Mouse (Mus musculus) heart, embryonic 13.5 days (tissue): ENCODE results near the gene Tab2. TPM values are rescaled to one million over a fixed set of nuclear protein-coding genes. Genes with fewer than 3 reads are reported as not detected.

ENCODE experiments used
- ATAC-seq: fragments of 200-750 bp; cut with Nextera tagmentation; 2 replicates; pipeline ENCODE4 v1.8.0; 2017; ENCODE audit warnings: moderate TSS enrichment; ENCODE audit not compliant: insufficient number of reproducible peaks, low FRiP score, low TSS enrichment; ENCODE audit errors: extremely low read depth
- H3K27ac ChIP-seq: fragments of 300-500 bp; sonication (generic); replicated peaks from 2 replicates; pipeline ENCODE4 v1.5.1; 2015; ENCODE audit warnings: moderate library complexity, mild to moderate bottlenecking, inconsistent platforms
- H3K27me3 ChIP-seq: fragments of 300-500 bp; sonication (generic); replicated peaks from 2 replicates; pipeline ENCODE4 v1.6.1; 2015; ENCODE audit warnings: mild to moderate bottlenecking, inconsistent platforms
- H3K36me3 ChIP-seq: fragments of 300-500 bp; sonication (generic); 2 replicates; pipeline ENCODE4 v1.6.1; 2015; ENCODE audit warnings: mild to moderate bottlenecking, inconsistent platforms
- H3K4me1 ChIP-seq: fragments of 300-500 bp; sonication (generic); 2 replicates; pipeline ENCODE4 v1.6.1; 2015; ENCODE audit warnings: inconsistent platforms
- H3K4me2 ChIP-seq: fragments of 300-500 bp; sonication (generic); 2 replicates; pipeline ENCODE4 v1.6.1; 2015; ENCODE audit warnings: inconsistent platforms, mild to moderate bottlenecking, moderate library complexity
- H3K4me3 ChIP-seq: fragments of 300-500 bp; sonication (generic); 2 replicates; pipeline ENCODE4 v1.5.1; 2015; ENCODE audit warnings: moderate library complexity, mild to moderate bottlenecking, inconsistent platforms
- H3K9ac ChIP-seq: fragments of 300-500 bp; sonication (generic); 2 replicates; pipeline ENCODE4 v1.6.1; 2015; ENCODE audit warnings: inconsistent platforms, mild to moderate bottlenecking, moderate library complexity
- H3K9me3 ChIP-seq: fragments of 300-500 bp; sonication (generic); 2 replicates; pipeline ENCODE4 v1.6.1; 2016; ENCODE audit warnings: inconsistent platforms
- WGBS: fragments of 180-500 bp; shearing (Covaris S2); methylation state at CpG from one replicate; pipeline ENCODE4 v1.1.7; 2015; ENCODE audit warnings: mixed read lengths; 5-methylcytosine and 5-hydroxymethylcytosine counted together
- polyA plus RNA-seq: library from polyadenylated mRNA; unstranded; fragments of >200 nt; fragmentation: Nextera tagmentation; extraction: Ambion mirVana; gene quantifications from 2 replicates; pipeline ENCODE4 v1.2.1, GENCODE M21; 2015

Gene Tab2
- polyA plus RNA-seq, 1 experiment from 2014 or later: 17.2 TPM

- no peaks in the 10 kb centered on the region for H3K27me3 ChIP-seq
- H3K9ac ChIP-seq: peak overlapping the region; percentile 37; the same call in 1 of the 2 replicates
- no peak overlapping the region for H3K4me3 ChIP-seq
- peaks cover 26% of the 10 kb centered on the region for H3K4me1 ChIP-seq
- H3K9me3 ChIP-seq: no peaks in the 10 kb centered on the region
- 12% methylated on average over 3 of the region's 3 CpGs for WGBS
- peak overlapping the region; percentile 53 for H3K27ac ChIP-seq
- peak overlapping the region; percentile 18; the same call in 1 of the 2 replicates for H3K4me2 ChIP-seq
- H3K36me3 ChIP-seq: peaks cover 10% of the 10 kb centered on the region
- no peak for ATAC-seq
These were observed 13.0 kb downstream of the Tab2 start for GRCm38 (mm10) chr10:7943006-7943405.

GRCm38 (mm10) chr10:7936556-7937192, 19.4 kb downstream of the Tab2 start:
- no peaks in the 10 kb centered on the region for H3K27me3 ChIP-seq
- peaks cover 36% of the 10 kb centered on the region for H3K4me1 ChIP-seq
- H3K4me3 ChIP-seq: no peak overlapping the region
- no peak overlapping the region for H3K9ac ChIP-seq
- ATAC-seq: no peak
- 81% methylated on average over 6 of the region's 6 CpGs for WGBS
- H3K9me3 ChIP-seq: no peaks in the 10 kb centered on the region
- no peak overlapping the region for H3K4me2 ChIP-seq
- no peak overlapping the region for H3K27ac ChIP-seq
- peaks cover 10% of the 10 kb centered on the region for H3K36me3 ChIP-seq

- Histone ChIP-seq H3K9me3 (no peaks in the 10 kb centered on the region), H3K4me1 (peaks cover 36% of the 10 kb centered on the region), H3K27me3 (no peaks in the 10 kb centered on the region), H3K36me3 (peaks cover 7% of the 10 kb centered on the region; the same call in 1 of the 2 replicates), H3K4me2 (no peak overlapping the region), H3K27ac (no peak overlapping the region), H3K9ac (no peak overlapping the region), H3K4me3 (no peak overlapping the region)
- WGBS: 89% methylated on average over 2 of the region's 2 CpGs
- ATAC-seq: no peak
These were observed 23.1 kb downstream of the Tab2 start for GRCm38 (mm10) chr10:7932958-7933357.

GRCm38 (mm10) chr10:7928996-7929395, 27.0 kb downstream of the Tab2 start:
- Histone ChIP-seq H3K36me3 (peaks cover 19% of the 10 kb centered on the region), H3K9me3 (no peaks in the 10 kb centered on the region), H3K27me3 (no peaks in the 10 kb centered on the region), H3K4me3 (no peak overlapping the region), H3K9ac (no peak overlapping the region), H3K4me1 (peaks cover 28% of the 10 kb centered on the region), H3K27ac (no peak overlapping the region), H3K4me2 (no peak overlapping the region)
- ATAC-seq: no peak
- 78% methylated on average over 9 of the region's 9 CpGs for WGBS

GRCm38 (mm10) chr10:7925481-7925880, 30.5 kb downstream of the Tab2 start:
- 64% methylated on average over 11 of the region's 11 CpGs for WGBS
- Histone ChIP-seq H3K4me2 (no peak overlapping the region), H3K9me3 (no peaks in the 10 kb centered on the region), H3K27ac (no peak overlapping the region), H3K27me3 (no peaks in the 10 kb centered on the region), H3K4me1 (peaks cover 23% of the 10 kb centered on the region), H3K36me3 (peaks cover 38% of the 10 kb centered on the region), H3K4me3 (no peak overlapping the region), H3K9ac (no peak overlapping the region)
- ATAC-seq: no peak

- H3K4me3 ChIP-seq: no peak overlapping the region
- H3K4me2 ChIP-seq: no peak overlapping the region
- H3K9ac ChIP-seq: no peak overlapping the region
- peaks cover 18% of the 10 kb centered on the region for H3K4me1 ChIP-seq
- H3K27ac ChIP-seq: no peak overlapping the region
- no peak for ATAC-seq
- H3K9me3 ChIP-seq: no peaks in the 10 kb centered on the region
- H3K27me3 ChIP-seq: no peaks in the 10 kb centered on the region
- H3K36me3 ChIP-seq: peaks cover 59% of the 10 kb centered on the region
- 85% methylated on average over 1 of the region's 1 CpGs for WGBS
These were observed 32.6 kb downstream of the Tab2 start for GRCm38 (mm10) chr10:7923433-7923832.

- Histone ChIP-seq H3K4me3 (no peak overlapping the region), H3K36me3 (peaks cover 76% of the 10 kb centered on the region), H3K9me3 (no peaks in the 10 kb centered on the region), H3K4me2 (no peak overlapping the region), H3K4me1 (peaks cover 24% of the 10 kb centered on the region), H3K27me3 (no peaks in the 10 kb centered on the region), H3K27ac (no peak overlapping the region), H3K9ac (no peak overlapping the region)
- WGBS: 52% methylated on average over 10 of the region's 10 CpGs
- ATAC-seq: no peak
These were observed 44.8 kb downstream of the Tab2 start for GRCm38 (mm10) chr10:7911268-7911667.

GRCm38 (mm10) chr10:7907151-7907550, 48.9 kb downstream of the Tab2 start:
- Histone ChIP-seq H3K4me3 (no peak overlapping the region), H3K9me3 (no peaks in the 10 kb centered on the region), H3K4me1 (peaks cover 14% of the 10 kb centered on the region), H3K4me2 (no peak overlapping the region), H3K27me3 (no peaks in the 10 kb centered on the region), H3K36me3 (peaks cover 84% of the 10 kb centered on the region), H3K27ac (no peak overlapping the region), H3K9ac (no peak overlapping the region)
- 68% methylated on average over 12 of the region's 12 CpGs for WGBS
- ATAC-seq: no peak

- peaks cover 92% of the 10 kb centered on the region for H3K36me3 ChIP-seq
- H3K4me2 ChIP-seq: no peak overlapping the region
- H3K4me3 ChIP-seq: no peak overlapping the region
- no peak overlapping the region for H3K27ac ChIP-seq
- H3K9me3 ChIP-seq: no peaks in the 10 kb centered on the region
- no peaks in the 10 kb centered on the region for H3K27me3 ChIP-seq
- H3K4me1 ChIP-seq: no peaks in the 10 kb centered on the region
- no peak for ATAC-seq
- 91% methylated on average over 5 of the region's 5 CpGs for WGBS
- no peak overlapping the region for H3K9ac ChIP-seq
These were observed 51.9 kb downstream of the Tab2 start for GRCm38 (mm10) chr10:7904157-7904556.

- no peak overlapping the region for H3K4me3 ChIP-seq
- no peaks in the 10 kb centered on the region for H3K4me1 ChIP-seq
- peaks cover 67% of the 10 kb centered on the region for H3K36me3 ChIP-seq
These were observed 55.1 kb downstream of the Tab2 start for GRCm38 (mm10) chr10:7900719-7901627.

GRCm38 (mm10) chr10:7888256-7888868, 67.7 kb downstream of the Tab2 start:
- Histone ChIP-seq H3K9ac (no peak overlapping the region), H3K9me3 (no peaks in the 10 kb centered on the region), H3K27me3 (no peaks in the 10 kb centered on the region), H3K4me3 (no peak overlapping the region), H3K36me3 (no peaks in the 10 kb centered on the region), H3K4me1 (no peaks in the 10 kb centered on the region), H3K27ac (no peak overlapping the region), H3K4me2 (no peak overlapping the region)
- no peak for ATAC-seq
- WGBS: 80% methylated on average over 11 of the region's 11 CpGs

More at GRCm38 (mm10) chr10:7900719-7901627, 55.1 kb downstream of the Tab2 start:
- H3K9ac ChIP-seq: no peak overlapping the region
- no peaks in the 10 kb centered on the region for H3K27me3 ChIP-seq
- H3K27ac ChIP-seq: no peak overlapping the region
- no peaks in the 10 kb centered on the region for H3K9me3 ChIP-seq
- no peak for ATAC-seq
- H3K4me2 ChIP-seq: no peak overlapping the region
- 88% methylated on average over 14 of the region's 14 CpGs for WGBS
